Mouse (Mus musculus): Measurements from ENCODE around the gene Scgb1b12. TPM values are rescaled to one million over a fixed set of nuclear protein-coding genes. Genes with fewer than 3 reads are reported as not detected.
"Not testable (repeated sequence)": the region's sequence is repeated elsewhere in the genome, so short reads cannot be mapped to it uniquely, and the experiment has no call there.

Scgb1b12 gene
- polyA plus RNA-seq (2014; fragmentation: Nextera tagmentation; extraction: Ambion mirVana), result not detected in 2 replicates

DNA sequence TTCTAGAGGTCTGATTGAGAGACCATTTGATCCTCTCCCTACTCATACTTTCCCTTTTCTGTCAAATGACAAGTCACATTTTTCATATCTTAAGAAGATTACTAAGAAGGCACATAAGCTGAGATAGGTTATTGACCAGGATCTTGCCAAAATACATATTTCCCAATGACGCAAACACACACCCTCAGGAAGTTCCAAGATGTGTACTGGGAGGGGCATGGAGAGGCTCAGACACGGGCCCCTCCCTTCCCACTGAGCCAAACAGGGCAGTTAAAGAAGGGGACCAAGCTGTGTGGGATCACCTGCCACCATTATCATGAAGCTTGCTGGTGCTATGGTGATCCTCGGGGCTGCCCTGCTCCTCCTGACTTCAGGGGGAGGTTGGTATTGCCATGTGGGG, at the start of gene Scgb1b12:
Scgb1b12 (plus strand) TSS at position 301 of the 400 bp plus-strand sequence.
- H3K27me3 ChIP-seq (ENCODE audit: control insufficient read depth, insufficient read depth, low read length); H3K4me2 ChIP-seq (replicated peaks); H3K36me3 ChIP-seq (replicated peaks; ENCODE audit: control insufficient read depth, insufficient read depth); DNase-seq (ENCODE audit: low spot score); H3K9ac ChIP-seq; ATAC-seq (ENCODE audit: low FRiP score); H3K4me3 ChIP-seq (replicated peaks; ENCODE audit: low read length); H3K9me3 ChIP-seq (ENCODE audit: control insufficient read depth, low read length); H3K27ac ChIP-seq; H3K4me1 ChIP-seq (replicated peaks; ENCODE audit: control insufficient read depth, insufficient read depth, low read length): not testable (repeated sequence)
- WGBS, result 89% methylated on average over 2 of the region's 3 CpGs

DNA sequence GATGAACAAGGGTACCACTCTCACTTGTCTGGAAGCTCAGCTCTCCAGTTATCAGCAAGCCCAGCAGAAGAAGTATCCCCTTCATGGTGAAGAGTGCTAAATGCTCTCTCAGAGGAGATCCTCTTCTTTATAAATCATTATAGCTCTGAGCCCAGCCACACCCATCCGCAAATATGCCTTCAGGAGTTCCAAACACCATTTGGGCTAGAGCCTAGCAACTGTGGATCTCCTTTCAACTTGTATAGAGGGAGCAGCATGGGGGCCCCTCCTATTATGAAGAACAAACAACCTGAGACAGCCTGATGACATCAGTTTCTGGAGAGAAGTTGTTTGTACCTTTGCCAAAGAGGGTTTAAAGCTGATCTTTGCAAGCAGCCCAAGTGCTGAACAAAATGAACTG, 6.8 kb upstream of the Scgb1b12 start, which contains the start of gene Scgb2b12:
Scgb2b12 (minus strand) TSS at position 101 of the 400 bp plus-strand sequence.
- H3K27ac ChIP-seq; H3K4me2 ChIP-seq (replicated peaks); H3K9me3 ChIP-seq (ENCODE audit: control insufficient read depth, low read length); H3K9ac ChIP-seq; H3K27me3 ChIP-seq (ENCODE audit: control insufficient read depth, insufficient read depth, low read length); H3K4me3 ChIP-seq (replicated peaks; ENCODE audit: low read length); ATAC-seq (ENCODE audit: low FRiP score); DNase-seq (ENCODE audit: low spot score); H3K36me3 ChIP-seq (replicated peaks; ENCODE audit: control insufficient read depth, insufficient read depth); H3K4me1 ChIP-seq (replicated peaks; ENCODE audit: control insufficient read depth, insufficient read depth, low read length): not testable (repeated sequence)
- WGBS, result 82% methylated on average over 1 of the region's 1 CpGs

Other genes starting within 250 kb of the Scgb1b12 start
- not detected in 2 replicates for gene Scgb1b10, start 233.3 kb upstream of the Scgb1b12 start, polyA plus RNA-seq (2014; fragmentation: Nextera tagmentation; extraction: Ambion mirVana)
- not detected in 2 replicates for gene Scgb2b11, start 123.0 kb upstream of the Scgb1b12 start, polyA plus RNA-seq (2014; fragmentation: Nextera tagmentation; extraction: Ambion mirVana)
- not detected in 2 replicates for gene Scgb1b11, start 111.3 kb upstream of the Scgb1b12 start, polyA plus RNA-seq (2014; fragmentation: Nextera tagmentation; extraction: Ambion mirVana)
- gene Scgb2b12, start 6.9 kb upstream of the Scgb1b12 start, polyA plus RNA-seq (2014; fragmentation: Nextera tagmentation; extraction: Ambion mirVana), result not detected in 2 replicates
- gene Scgb1b29, start 107.4 kb downstream of the Scgb1b12 start, polyA plus RNA-seq (2014; fragmentation: Nextera tagmentation; extraction: Ambion mirVana), result not detected in 2 replicates